Mouse (Mus musculus): Measurements from ENCODE around the gene Tshz2. TPM values are rescaled to one million over a fixed set of nuclear protein-coding genes. Genes with fewer than 3 reads are reported as not detected.

The Tshz2 gene
- polyA plus RNA-seq, 1 experiment from 2014 or later, result 32.0 TPM

GRCm38 (mm10) chr2:170041101-170041500, 408.3 kb downstream of the Tshz2 start:
- H3K36me3 ChIP-seq (ENCODE audit: control insufficient read depth, insufficient read depth, low read length), result no peaks in the 10 kb centered on the region
- H3K9me3 ChIP-seq (ENCODE audit: control insufficient read depth, low read length), result no peaks in the 10 kb centered on the region; the same call in 1 of the 2 replicates
- 62% methylated on average over 9 of the region's 9 CpGs for WGBS
- H3K27ac ChIP-seq (ENCODE audit: low read depth, low read length), result no peak overlapping the region
- H3K9ac ChIP-seq (ENCODE audit: low read depth, low read length), result no peak overlapping the region
- peaks cover 9% of the 10 kb centered on the region for H3K4me1 ChIP-seq (ENCODE audit: control insufficient read depth, insufficient read depth, low read depth, low read length)
- no peak overlapping the region for H3K4me3 ChIP-seq (ENCODE audit: low read length)
- ATAC-seq, result no peak
- H3K27me3 ChIP-seq (replicated peaks; ENCODE audit: control insufficient read depth, insufficient read depth, low read length), result no peaks in the 10 kb centered on the region
- no peak overlapping the region for H3K4me2 ChIP-seq (ENCODE audit: low read length)

- no peak for ATAC-seq
- H3K27ac ChIP-seq (ENCODE audit: low read depth, low read length), result no peak overlapping the region
- no peaks in the 10 kb centered on the region for H3K36me3 ChIP-seq (ENCODE audit: control insufficient read depth, insufficient read depth, low read length)
- no peaks in the 10 kb centered on the region for H3K27me3 ChIP-seq (replicated peaks; ENCODE audit: control insufficient read depth, insufficient read depth, low read length)
- no peaks in the 10 kb centered on the region; the same call in 1 of the 2 replicates for H3K9me3 ChIP-seq (ENCODE audit: control insufficient read depth, low read length)
- no peak overlapping the region for H3K4me2 ChIP-seq (ENCODE audit: low read length)
- H3K4me3 ChIP-seq (ENCODE audit: low read length), result no peak overlapping the region
- H3K9ac ChIP-seq (ENCODE audit: low read depth, low read length), result no peak overlapping the region
- WGBS, result 84% methylated on average over 12 of the region's 12 CpGs
- H3K4me1 ChIP-seq (ENCODE audit: control insufficient read depth, insufficient read depth, low read depth, low read length), result peaks cover under 1% of the 10 kb centered on the region
Observed at GRCm38 (mm10) chr2:170042471-170043213, 409.8 kb downstream of the Tshz2 start.

- H3K36me3 ChIP-seq (ENCODE audit: control insufficient read depth, insufficient read depth, low read length), result no peaks in the 10 kb centered on the region
- H3K4me2 ChIP-seq (ENCODE audit: low read length), result no peak overlapping the region
- H3K4me1 ChIP-seq (ENCODE audit: control insufficient read depth, insufficient read depth, low read depth, low read length), result no peaks in the 10 kb centered on the region; the same call in 1 of the 2 replicates
- no peak overlapping the region for H3K4me3 ChIP-seq (ENCODE audit: low read length)
- no peak for ATAC-seq
- H3K27ac ChIP-seq (ENCODE audit: low read depth, low read length), result no peak overlapping the region
- no peaks in the 10 kb centered on the region; the same call in 1 of the 2 replicates for H3K9me3 ChIP-seq (ENCODE audit: control insufficient read depth, low read length)
- no peak overlapping the region for H3K9ac ChIP-seq (ENCODE audit: low read depth, low read length)
- WGBS, result 86% methylated on average over 7 of the region's 10 CpGs
- H3K27me3 ChIP-seq (replicated peaks; ENCODE audit: control insufficient read depth, insufficient read depth, low read length), result no peaks in the 10 kb centered on the region
Observed at GRCm38 (mm10) chr2:170043290-170043689, 410.5 kb downstream of the Tshz2 start.

GRCm38 (mm10) chr2:170045896-170046295, 413.1 kb downstream of the Tshz2 start:
- Histone ChIP-seq H3K27ac (ENCODE audit: low read depth, low read length) (no peak overlapping the region), H3K36me3 (ENCODE audit: control insufficient read depth, insufficient read depth, low read length) (no peaks in the 10 kb centered on the region), H3K9me3 (ENCODE audit: control insufficient read depth, low read length) (no peaks in the 10 kb centered on the region; the same call in 1 of the 2 replicates), H3K9ac (ENCODE audit: low read depth, low read length) (no peak overlapping the region), H3K4me1 (ENCODE audit: control insufficient read depth, insufficient read depth, low read depth, low read length) (no peaks in the 10 kb centered on the region), H3K4me3 (ENCODE audit: low read length) (no peak overlapping the region), H3K27me3 (replicated peaks; ENCODE audit: control insufficient read depth, insufficient read depth, low read length) (no peaks in the 10 kb centered on the region), H3K4me2 (ENCODE audit: low read length) (no peak overlapping the region)
- WGBS, result 85% methylated on average over 11 of the region's 11 CpGs
- ATAC-seq, result no peak

- 87% methylated on average over 9 of the region's 9 CpGs for WGBS
- H3K4me1 ChIP-seq (ENCODE audit: control insufficient read depth, insufficient read depth, low read depth, low read length), result no peaks in the 10 kb centered on the region
- H3K9me3 ChIP-seq (ENCODE audit: control insufficient read depth, low read length), result no peaks in the 10 kb centered on the region; the same call in 1 of the 2 replicates
- no peak for ATAC-seq
- H3K36me3 ChIP-seq (ENCODE audit: control insufficient read depth, insufficient read depth, low read length), result no peaks in the 10 kb centered on the region
- H3K4me2 ChIP-seq (ENCODE audit: low read length), result no peak overlapping the region
- no peak overlapping the region for H3K4me3 ChIP-seq (ENCODE audit: low read length)
- no peak overlapping the region for H3K9ac ChIP-seq (ENCODE audit: low read depth, low read length)
- H3K27ac ChIP-seq (ENCODE audit: low read depth, low read length), result no peak overlapping the region
- H3K27me3 ChIP-seq (replicated peaks; ENCODE audit: control insufficient read depth, insufficient read depth, low read length), result no peaks in the 10 kb centered on the region
Observed at GRCm38 (mm10) chr2:170046371-170047145, 413.7 kb downstream of the Tshz2 start.

GRCm38 (mm10) chr2:170048831-170049230, 416.0 kb downstream of the Tshz2 start:
- no peak for ATAC-seq
- 100% methylated on average over 1 of the region's 1 CpGs for WGBS
- Histone ChIP-seq H3K36me3 (ENCODE audit: control insufficient read depth, insufficient read depth, low read length) (no peaks in the 10 kb centered on the region), H3K27ac (ENCODE audit: low read depth, low read length) (no peak overlapping the region), H3K4me3 (ENCODE audit: low read length) (no peak overlapping the region), H3K9me3 (ENCODE audit: control insufficient read depth, low read length) (no peaks in the 10 kb centered on the region; the same call in 1 of the 2 replicates), H3K9ac (ENCODE audit: low read depth, low read length) (no peak overlapping the region), H3K4me2 (ENCODE audit: low read length) (no peak overlapping the region), H3K27me3 (replicated peaks; ENCODE audit: control insufficient read depth, insufficient read depth, low read length) (no peaks in the 10 kb centered on the region), H3K4me1 (ENCODE audit: control insufficient read depth, insufficient read depth, low read depth, low read length) (no peaks in the 10 kb centered on the region)

- Histone ChIP-seq H3K27me3 (replicated peaks; ENCODE audit: control insufficient read depth, insufficient read depth, low read length) (no peaks in the 10 kb centered on the region), H3K4me2 (ENCODE audit: low read length) (no peak overlapping the region), H3K4me1 (ENCODE audit: control insufficient read depth, insufficient read depth, low read depth, low read length) (no peaks in the 10 kb centered on the region), H3K36me3 (ENCODE audit: control insufficient read depth, insufficient read depth, low read length) (no peaks in the 10 kb centered on the region), H3K27ac (ENCODE audit: low read depth, low read length) (no peak overlapping the region), H3K4me3 (ENCODE audit: low read length) (no peak overlapping the region), H3K9ac (ENCODE audit: low read depth, low read length) (no peak overlapping the region), H3K9me3 (ENCODE audit: control insufficient read depth, low read length) (no peaks in the 10 kb centered on the region; the same call in 1 of the 2 replicates)
- ATAC-seq, result no peak
- 36% methylated on average over 5 of the region's 5 CpGs for WGBS
Observed at GRCm38 (mm10) chr2:170050651-170051050, 417.8 kb downstream of the Tshz2 start.

- H3K27ac ChIP-seq (ENCODE audit: low read depth, low read length), result no peak overlapping the region
- H3K9ac ChIP-seq (ENCODE audit: low read depth, low read length), result no peak overlapping the region
- no peak overlapping the region for H3K4me3 ChIP-seq (ENCODE audit: low read length)
- H3K9me3 ChIP-seq (ENCODE audit: control insufficient read depth, low read length), result no peaks in the 10 kb centered on the region
- no peak for ATAC-seq
- 49% methylated on average over 6 of the region's 6 CpGs for WGBS
- no peaks in the 10 kb centered on the region for H3K27me3 ChIP-seq (replicated peaks; ENCODE audit: control insufficient read depth, insufficient read depth, low read length)
- no peaks in the 10 kb centered on the region for H3K36me3 ChIP-seq (ENCODE audit: control insufficient read depth, insufficient read depth, low read length)
- H3K4me1 ChIP-seq (ENCODE audit: control insufficient read depth, insufficient read depth, low read depth, low read length), result no peaks in the 10 kb centered on the region
- H3K4me2 ChIP-seq (ENCODE audit: low read length), result no peak overlapping the region
Observed at GRCm38 (mm10) chr2:170051441-170051840, 418.6 kb downstream of the Tshz2 start.

GRCm38 (mm10) chr2:170054943-170055342, 422.1 kb downstream of the Tshz2 start:
- no peaks in the 10 kb centered on the region for H3K27me3 ChIP-seq (replicated peaks; ENCODE audit: control insufficient read depth, insufficient read depth, low read length)
- no peaks in the 10 kb centered on the region for H3K36me3 ChIP-seq (ENCODE audit: control insufficient read depth, insufficient read depth, low read length)
- no peaks in the 10 kb centered on the region for H3K9me3 ChIP-seq (ENCODE audit: control insufficient read depth, low read length)
- H3K4me3 ChIP-seq (ENCODE audit: low read length), result no peak overlapping the region
- no peak overlapping the region for H3K9ac ChIP-seq (ENCODE audit: low read depth, low read length)
- 77% methylated on average over 12 of the region's 12 CpGs for WGBS
- H3K27ac ChIP-seq (ENCODE audit: low read depth, low read length), result no peak overlapping the region
- no peak for ATAC-seq
- H3K4me1 ChIP-seq (ENCODE audit: control insufficient read depth, insufficient read depth, low read depth, low read length), result no peaks in the 10 kb centered on the region
- H3K4me2 ChIP-seq (ENCODE audit: low read length), result no peak overlapping the region
